Mouse (Mus musculus) 3134 (cell line): ENCODE results near the gene Vmn2r93.

Experiments
- DNase-seq: peaks from one replicate; pipeline ENCODE4 v3.0.0-alpha.2; 2011; ENCODE audit warnings: low spot score; ENCODE audit not compliant: insufficient read length; ENCODE audit errors: extremely low read depth

Gene Vmn2r93

GRCm38 (mm10) chr17:18297799-18298198, at the start of gene Vmn2r93:
TSS of gene Vmn2r93 (plus strand) at chr17:18298099.
- no peak for DNase-seq

GRCm38 (mm10) chr17:18277656-18278055, 20.2 kb upstream of the Vmn2r93 start, which contains the start of gene Vmn2r94:
TSS of gene Vmn2r94 (minus strand) at chr17:18277756.
- no peak for DNase-seq

GRCm38 (mm10) chr17:18323031-18323430, 25.1 kb downstream of the Vmn2r93 start:
- no peak for DNase-seq

- DNase-seq: no peak
Observed at GRCm38 (mm10) chr17:18360007-18360406, 62.1 kb downstream of the Vmn2r93 start.

- no peak for DNase-seq
Observed at GRCm38 (mm10) chr17:18360602-18361001, 62.7 kb downstream of the Vmn2r93 start.
